Mouse (Mus musculus) E14TG2a.4 (cell line): ENCODE data around the gene Ajap1.

Experiments used
- CTCF ChIP-seq: conservative IDR thresholded peaks from 2 replicates; pipeline ENCODE4 v1.5.1; 2014; ENCODE audit warnings: low read length
- POU5F1 ChIP-seq: IDR thresholded peaks from 2 replicates; pipeline ENCODE4 v1.6.1; 2014; ENCODE audit warnings: low read length, borderline replicate concordance

DNA sequence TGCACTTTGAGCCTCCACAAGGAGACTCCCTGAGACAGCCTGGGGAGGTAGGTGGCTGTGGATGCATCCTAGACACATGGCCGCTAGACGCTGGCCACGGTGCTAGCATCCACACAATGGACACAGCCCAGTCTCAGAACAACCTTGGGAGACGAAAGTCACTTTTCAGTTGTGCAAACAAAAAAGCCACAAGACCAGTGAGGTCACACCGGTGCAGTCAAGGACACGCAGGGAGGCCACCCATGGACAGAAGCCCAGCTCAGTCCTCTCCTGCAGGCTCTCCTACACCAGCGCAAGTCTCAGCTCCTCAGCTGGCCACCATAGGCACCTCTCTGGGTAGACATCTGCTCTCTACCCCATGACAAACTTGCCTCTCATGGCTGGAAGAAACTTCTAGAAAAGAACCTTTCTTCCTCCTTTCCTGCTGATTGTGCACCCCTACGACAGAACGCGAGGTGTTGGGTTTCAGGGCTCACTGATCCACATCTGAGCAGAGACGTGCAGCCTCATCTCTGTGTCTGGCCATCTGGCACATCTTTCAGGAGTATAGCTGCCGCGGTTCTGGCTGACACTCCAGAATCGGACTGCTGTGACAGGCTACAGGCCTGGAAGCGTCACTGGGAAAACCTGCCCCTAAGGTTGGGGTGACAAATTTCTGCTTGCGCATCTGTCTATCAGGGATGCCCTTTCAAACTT is 56.5 kb downstream of the Ajap1 start:
- TF ChIP-seq CTCF (no peak), POU5F1 (no peak)
